Mouse (Mus musculus) myocyte (in vitro differentiated cells): ENCODE data around the gene Grb10.

ENCODE experiments used
- CEBPB ChIP-seq: IDR thresholded peaks from 2 replicates; pipeline ENCODE4 v1.6.1; 2011; ENCODE audit warnings: mild to moderate bottlenecking, moderate library complexity; ENCODE audit not compliant: poor library complexity, insufficient read depth, severe bottlenecking
- E2F4 ChIP-seq: IDR thresholded peaks from one replicate; pipeline ENCODE4 v1.6.1; 2011; ENCODE audit warnings: mild to moderate bottlenecking, control low read depth, moderate library complexity; ENCODE audit not compliant: insufficient read depth
- MAX ChIP-seq: IDR thresholded peaks from one replicate; pipeline ENCODE4 v1.6.1; 2011; ENCODE audit warnings: low read depth, mild to moderate bottlenecking, control low read depth
- MYOD1 ChIP-seq, 3 experiments: IDR thresholded peaks; one replicate each; pipeline ENCODE4 v1.6.1; 2011; ENCODE audit warnings: control low read depth in 2 of 3, low read depth in 2 of 3, mild to moderate bottlenecking in 2 of 3, moderate library complexity in 1 of 3; ENCODE audit not compliant: insufficient read length in 2 of 3, control insufficient read depth in 1 of 3
- MYOG ChIP-seq, 3 experiments: IDR thresholded peaks; one replicate each; pipeline ENCODE4 v1.6.1; 2011; ENCODE audit warnings: control low read depth in 2 of 3, low read depth in 2 of 3, mild to moderate bottlenecking in 2 of 3; ENCODE audit not compliant: insufficient read length in 2 of 3, control insufficient read depth in 1 of 3, insufficient read depth in 1 of 3
- POLR2A ChIP-seq: IDR thresholded peaks from one replicate; pipeline ENCODE4 v1.6.1; 2011; ENCODE audit warnings: low read depth, mild to moderate bottlenecking, control low read depth, moderate library complexity; ENCODE audit not compliant: insufficient read length
- POLR2AphosphoS2 ChIP-seq: IDR thresholded peaks from one replicate; pipeline ENCODE4 v1.6.1; 2011; ENCODE audit warnings: low read depth, control low read depth; ENCODE audit not compliant: insufficient read length
- REST ChIP-seq: IDR thresholded peaks from one replicate; pipeline ENCODE4 v1.6.1; 2011; ENCODE audit warnings: mild to moderate bottlenecking, control low read depth, moderate library complexity; ENCODE audit not compliant: insufficient read depth, insufficient read length
- SRF ChIP-seq: IDR thresholded peaks from one replicate; pipeline ENCODE4 v1.6.1; 2011; ENCODE audit warnings: low read depth; ENCODE audit not compliant: control insufficient read depth, insufficient read length
- TCF12 ChIP-seq: IDR thresholded peaks from one replicate; pipeline ENCODE4 v1.6.1; 2011; ENCODE audit warnings: mild to moderate bottlenecking, control low read depth; ENCODE audit not compliant: poor library complexity, insufficient read depth, severe bottlenecking
- TCF3 ChIP-seq: IDR thresholded peaks from one replicate; pipeline ENCODE4 v1.6.1; 2011; ENCODE audit warnings: low read depth, control low read depth; ENCODE audit not compliant: insufficient read length
- USF1 ChIP-seq: IDR thresholded peaks from one replicate; pipeline ENCODE4 v1.6.1; 2011; ENCODE audit warnings: low read depth, mild to moderate bottlenecking, control low read depth, moderate library complexity

DNA sequence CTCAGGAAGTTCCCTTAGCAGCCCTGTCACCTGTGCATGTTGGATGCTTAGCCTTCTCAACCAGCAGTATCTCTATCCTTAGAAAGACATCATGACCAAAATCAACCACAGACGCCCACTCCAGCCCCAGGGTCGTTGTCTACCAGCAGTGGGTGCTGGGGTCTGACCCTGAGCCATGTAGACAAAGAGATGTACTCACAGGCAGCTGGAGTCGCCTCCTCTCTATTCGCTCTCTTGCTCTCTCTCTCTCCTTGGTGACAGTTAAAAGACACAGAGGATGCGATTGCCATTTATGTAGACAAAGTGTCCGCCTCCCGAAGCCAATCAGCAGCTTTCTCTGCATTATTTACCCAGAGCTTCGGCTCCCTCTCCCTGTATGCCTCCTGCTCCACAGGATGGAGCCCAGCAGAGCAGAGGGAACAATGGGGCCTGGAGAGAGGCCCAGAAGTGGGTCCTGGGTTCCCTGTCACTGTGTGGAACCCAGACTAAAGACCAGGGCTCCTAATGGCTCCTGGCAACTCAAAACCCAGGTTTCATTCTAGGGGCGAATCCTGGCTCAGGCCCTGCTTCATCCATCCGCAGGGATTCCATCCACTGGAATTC lies 148.2 kb downstream of the Grb10 start:
- TF ChIP-seq USF1: no peak
- no peak for TF ChIP-seq POLR2A
- no peak for TF ChIP-seq MYOG (IDR thresholded peaks at IDR 0.05; ENCODE audit: control insufficient read depth in 1 of 3, insufficient read depth in 1 of 3, insufficient read length in 2 of 3, low read depth in 2 of 3)
- no peak for TF ChIP-seq POLR2AphosphoS2
- no peak for TF ChIP-seq E2F4
- TF ChIP-seq TCF12: no peak
- TF ChIP-seq TCF3: no peak
- TF ChIP-seq CEBPB: no peak
- no peak for TF ChIP-seq REST
- TF ChIP-seq SRF: no peak
- no peak for TF ChIP-seq MAX
- no peak for TF ChIP-seq MYOD1 (IDR thresholded peaks at IDR 0.05; ENCODE audit: control insufficient read depth in 1 of 3, insufficient read length in 2 of 3, low read depth in 2 of 3)
